Mouse (Mus musculus): ENCODE data around the gene Tfap2d.

The Tfap2d gene

DNA sequence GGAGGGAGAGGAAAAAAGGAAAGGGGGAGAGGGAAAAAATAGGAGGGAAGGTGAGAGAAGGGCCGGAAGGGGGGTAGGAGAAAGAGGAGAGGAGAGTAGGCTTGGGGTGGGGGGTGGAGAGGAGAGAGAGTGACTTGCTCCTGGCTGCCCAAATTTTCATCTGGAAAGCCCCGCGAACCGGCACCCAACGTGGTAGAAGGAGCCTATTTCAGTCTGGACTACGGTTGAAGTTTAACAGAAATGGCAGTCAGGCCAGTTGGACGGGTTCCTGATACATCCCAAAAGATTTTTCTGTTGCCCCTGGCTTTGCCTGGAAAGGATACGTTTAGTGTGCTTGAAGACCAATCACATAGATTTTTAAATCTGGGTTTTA is 108.2 kb downstream of the Tfap2d start:
- no peak for DNase-seq

DNA sequence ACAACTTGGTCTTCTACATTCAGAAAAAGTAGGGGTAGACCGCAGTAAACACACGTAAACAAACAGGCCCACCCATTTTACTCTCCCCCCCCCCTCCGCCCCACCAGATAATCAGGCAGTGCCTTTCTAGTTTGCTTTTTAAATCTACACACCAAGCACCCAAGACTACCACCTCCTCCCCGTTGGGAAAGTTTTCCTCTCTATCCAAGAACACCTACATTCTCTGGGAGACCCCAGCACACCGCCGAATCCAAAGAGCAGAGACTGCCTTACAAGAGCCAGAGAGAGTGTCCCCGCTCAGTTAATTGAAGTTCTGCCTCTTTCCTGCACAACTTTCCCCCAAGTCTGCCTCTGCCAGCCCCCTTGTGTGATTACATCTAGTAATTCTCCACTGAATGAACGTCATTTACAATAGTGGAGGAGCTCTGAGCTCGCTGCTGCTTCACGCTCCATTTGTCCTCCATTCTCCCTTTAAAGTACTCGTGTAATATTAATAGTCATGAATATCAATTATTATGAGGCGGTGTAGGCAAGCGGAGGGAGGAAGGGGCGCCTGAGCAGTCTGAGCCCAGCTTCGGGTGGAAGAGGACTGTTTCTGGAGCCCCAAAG is 108.8 kb downstream of the Tfap2d start:
- no peak for DNase-seq

DNA sequence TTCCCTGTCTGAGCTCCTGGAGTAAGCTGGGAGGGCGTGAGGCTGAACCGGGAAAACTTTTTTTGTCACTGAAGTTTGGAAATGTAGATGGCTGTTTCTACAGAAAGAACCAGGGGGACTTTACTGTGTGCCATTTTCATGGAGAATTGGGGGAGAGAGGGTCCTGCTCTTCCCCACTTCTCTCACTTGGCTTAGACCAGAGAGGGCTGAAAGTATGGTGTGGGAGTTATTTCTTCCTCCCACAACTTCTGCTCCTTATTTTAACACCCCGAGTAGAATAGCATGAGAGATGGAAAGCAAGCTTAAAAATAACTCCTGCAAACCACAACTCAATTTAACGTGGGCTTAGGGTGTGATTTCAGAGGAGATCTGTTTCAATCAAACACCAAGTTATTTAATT is 109.9 kb downstream of the Tfap2d start:
- no peak for DNase-seq

DNA sequence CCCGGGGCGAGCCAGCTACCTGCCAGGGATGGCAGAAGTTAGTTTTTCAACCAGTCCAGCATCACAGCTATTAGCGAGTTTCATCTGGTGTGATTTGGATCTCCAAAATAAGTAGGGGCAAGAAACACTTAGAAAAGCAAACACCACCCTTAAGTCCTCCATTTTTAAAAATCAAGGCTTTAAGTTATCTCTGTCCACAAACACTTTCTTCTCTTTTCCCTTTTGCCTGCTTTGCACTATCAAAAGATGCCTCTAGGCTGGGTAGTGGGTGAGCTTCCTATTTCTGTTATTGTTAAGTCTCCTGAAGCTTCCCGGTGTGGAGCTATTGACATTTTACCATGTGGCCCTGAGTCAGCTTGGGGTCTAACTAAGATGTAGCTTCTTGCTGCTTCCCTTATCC is 110.3 kb downstream of the Tfap2d start:
- DNase-seq, result no peak

DNA sequence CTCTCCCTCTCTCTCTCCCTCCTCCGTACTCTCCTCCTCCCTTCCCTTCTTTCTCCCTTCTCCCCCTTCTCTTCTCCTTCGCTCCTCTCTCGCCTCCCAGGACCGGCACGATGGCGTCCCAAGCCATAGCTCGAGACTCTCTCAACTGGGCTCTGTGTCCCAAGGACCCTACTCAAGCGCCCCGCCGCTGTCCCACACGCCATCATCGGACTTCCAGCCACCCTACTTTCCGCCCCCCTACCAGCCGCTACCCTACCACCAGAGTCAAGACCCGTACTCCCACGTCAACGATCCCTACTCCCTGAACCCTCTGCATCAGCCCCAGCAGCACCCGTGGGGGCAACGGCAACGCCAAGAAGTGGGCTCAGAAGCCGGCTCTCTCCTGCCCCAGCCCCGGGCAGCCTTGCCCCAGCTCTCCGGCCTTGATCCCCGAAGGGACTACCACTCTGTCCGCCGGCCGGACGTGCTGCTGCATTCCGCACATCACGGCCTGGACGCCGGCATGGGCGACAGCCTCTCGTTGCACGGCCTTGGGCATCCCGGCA is 111.1 kb downstream of the Tfap2d start:
- DNase-seq, result no peak

Data from spleen, adult 18-20 months (tissue).